Mouse (Mus musculus): Measurements from ENCODE around the gene Foxp1.

Gene Foxp1

DNA sequence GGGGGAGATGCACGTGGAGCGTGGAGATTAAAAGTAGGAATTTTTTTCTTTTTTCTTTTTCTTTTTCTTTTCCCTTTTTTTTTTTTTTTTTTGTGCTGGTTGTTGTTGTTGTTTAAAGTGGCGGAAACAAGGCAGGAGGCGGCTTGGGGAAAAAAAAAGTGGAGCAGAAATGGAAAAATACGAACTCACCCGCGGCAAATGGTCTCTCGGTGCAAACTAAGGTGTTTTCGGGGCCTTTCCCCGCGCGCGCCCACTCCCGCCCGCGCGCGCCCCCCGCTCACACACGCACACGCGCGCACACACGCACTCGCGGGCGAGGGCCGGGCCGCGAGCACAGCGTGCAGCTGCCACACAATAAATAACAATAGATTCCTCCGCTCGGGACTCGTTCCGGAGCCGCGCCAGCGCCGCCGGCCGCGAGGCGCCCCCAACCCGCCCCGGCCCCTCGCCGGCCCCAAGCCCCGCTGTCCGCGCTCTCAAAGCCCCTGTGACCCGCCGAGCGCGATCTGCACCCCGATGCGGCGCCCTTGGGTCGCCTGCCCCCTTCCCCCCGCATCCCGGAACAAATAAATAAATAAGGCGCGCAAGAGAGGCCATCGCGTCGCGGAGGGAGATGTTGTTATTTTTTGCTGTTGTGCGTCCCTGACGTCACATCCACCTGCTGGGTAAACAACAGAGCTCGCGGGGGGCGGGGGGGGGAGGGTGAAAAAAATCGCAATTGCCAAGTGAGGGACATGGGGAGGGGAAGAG is at the start of gene Foxp1:
TSS of gene Foxp1 (minus strand) at position 363 of the 750 bp plus-strand sequence.
- DNase-seq, result peak; percentile 83

DNA sequence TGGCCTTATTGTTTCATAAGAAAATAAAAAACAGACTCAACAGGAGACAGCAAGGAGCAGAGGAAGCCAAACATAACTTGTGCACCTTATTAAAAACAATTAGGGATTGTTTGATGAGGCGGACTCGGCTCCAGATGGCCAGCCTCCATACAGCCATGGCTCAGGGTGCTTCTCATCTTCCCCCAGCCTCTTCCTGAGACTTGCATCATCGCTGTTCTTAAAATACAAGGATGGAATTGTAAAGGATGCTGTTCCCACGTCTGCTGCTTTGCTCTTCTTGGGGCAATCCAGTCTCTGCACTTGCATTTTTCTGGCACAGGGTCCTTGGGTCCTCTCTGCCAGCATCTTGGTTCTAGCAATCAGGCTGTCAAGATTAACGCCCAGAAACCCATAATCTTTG is 49.5 kb upstream of the Foxp1 start:
- no peak for DNase-seq

DNA sequence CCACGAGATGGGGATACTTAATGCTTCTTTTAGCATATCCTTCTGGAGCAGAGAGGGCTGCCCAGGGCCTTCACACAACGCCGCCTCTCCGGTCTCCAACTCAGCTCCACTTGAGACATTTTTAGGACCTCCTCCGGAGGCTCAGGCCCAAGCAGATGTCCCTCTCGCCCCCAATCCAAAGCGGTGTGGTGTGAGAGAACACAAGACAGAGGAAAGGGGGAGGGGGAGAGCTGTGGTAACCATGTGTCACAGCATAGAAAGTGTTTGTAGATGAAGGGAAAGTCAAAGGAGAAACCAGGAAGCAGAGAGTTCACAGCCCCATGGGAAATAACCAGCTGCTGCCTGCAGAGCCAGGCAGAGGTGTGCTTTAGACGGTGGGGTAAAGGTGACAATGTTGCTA is 44.4 kb upstream of the Foxp1 start:
- no peak for DNase-seq

DNA sequence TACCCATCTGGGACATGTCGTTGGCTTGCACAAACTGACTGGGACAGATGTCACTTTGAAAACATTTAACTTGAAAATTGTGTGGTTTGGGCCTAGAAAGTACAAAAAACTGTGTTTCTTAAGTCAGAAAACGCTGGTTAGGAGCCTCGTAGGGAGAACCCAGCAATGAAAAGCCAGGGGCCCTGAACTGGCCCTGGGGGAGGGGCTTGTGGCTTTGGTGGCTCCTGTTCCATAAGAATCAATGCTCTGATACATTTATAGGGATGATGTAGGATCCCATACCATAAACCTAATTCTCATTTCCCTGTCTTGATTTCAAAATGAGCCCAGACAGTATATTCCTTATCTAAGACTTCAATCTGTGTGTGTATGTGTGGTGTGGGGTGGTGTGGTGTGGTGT is 42.2 kb upstream of the Foxp1 start:
- no peak for DNase-seq

DNA sequence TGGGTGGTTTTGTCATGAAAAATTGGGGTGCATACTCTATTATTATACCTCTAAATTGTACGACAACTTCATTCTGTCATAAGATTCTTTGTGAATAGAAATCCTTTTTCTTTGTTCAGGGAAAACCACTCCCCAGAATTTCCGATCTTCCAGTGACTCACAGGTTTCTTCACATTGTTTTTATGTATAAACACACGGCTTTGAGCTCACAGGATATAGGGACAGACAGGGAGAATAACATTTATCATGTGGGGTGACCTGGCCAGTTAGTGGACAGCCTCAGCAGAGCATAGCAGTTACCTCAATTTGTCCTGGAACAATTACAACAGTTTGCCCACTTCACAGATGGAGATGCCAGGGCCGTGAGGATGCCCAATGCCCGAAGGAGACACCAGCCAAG is 34.4 kb upstream of the Foxp1 start:
- DNase-seq, result no peak

DNA sequence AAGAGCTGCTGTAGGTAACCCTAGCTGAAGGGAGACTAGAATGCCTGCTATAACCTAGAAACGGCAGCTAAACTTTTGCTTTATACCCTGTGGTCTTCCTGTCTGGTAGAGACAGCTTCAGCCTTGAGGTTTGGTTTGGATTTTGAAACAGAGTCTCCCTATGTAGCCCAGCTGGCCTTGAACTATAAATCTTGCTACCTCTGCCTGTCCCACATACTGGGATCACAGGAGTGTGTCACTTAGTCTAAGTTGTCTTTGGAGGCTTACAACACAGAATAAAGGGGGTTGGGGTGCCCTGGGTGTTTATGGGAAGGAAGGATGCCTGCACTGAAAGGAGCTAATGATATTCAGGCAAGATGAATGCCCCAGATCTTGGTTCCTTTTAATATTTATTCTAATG is 30.3 kb upstream of the Foxp1 start:
- no peak for DNase-seq

DNA sequence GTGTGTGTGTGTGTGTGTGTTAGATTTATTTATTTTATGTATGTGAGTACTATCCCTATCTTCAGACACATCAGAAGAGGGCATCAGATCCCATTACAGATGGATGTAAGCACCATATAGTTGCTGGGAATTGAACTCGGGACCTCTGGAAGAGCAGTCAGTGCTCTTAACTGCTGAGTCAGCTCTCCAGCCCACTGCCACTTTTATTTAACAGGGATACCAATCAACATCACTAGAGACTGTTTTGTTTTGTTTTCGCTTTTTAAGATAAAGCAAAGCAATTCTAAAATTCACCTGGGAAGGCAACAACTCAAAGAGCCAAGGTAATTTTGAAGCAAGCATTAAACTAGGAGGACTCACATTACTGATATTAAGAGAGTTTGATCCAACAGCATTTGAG is 23.9 kb upstream of the Foxp1 start:
- DNase-seq, result no peak

DNA sequence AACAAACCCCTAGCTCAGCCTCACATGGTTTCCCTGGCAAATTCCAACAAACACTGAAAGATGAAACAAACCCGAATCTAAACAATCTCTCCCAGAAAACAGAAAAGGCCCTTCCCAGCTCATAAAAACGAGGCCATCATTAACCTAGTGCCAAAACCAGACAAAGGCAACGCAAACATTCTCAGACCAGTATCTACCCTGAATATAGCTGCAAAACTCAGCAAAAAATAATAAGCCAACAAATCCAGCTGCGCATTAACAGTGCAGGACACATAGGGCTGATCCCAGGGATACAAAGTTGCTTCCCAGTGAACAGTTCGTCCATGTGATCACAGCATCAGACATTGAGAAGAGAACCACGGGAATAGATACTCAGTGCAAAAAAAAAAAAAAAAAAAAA is 22.9 kb upstream of the Foxp1 start:
- no peak for DNase-seq

DNA sequence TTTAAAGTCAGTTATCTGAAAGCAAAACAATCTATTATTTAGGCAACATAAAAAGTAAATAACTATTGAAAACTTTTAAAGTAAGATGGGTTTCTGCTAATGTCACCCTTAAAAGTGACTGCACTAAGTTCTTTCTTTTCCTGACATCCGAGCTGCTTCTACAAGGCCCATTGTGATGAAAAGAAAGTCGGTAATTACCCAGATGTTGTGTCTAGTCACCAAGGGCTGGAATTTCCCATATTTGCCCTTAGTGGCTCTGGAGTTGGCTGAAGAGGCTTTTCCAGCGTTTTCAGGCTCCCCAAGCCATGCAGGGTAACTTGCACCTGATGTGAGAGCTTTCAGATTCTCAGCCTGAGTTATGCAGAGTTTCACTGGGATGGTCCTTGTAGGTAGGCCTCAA is 18.6 kb upstream of the Foxp1 start:
- DNase-seq, result no peak

DNA sequence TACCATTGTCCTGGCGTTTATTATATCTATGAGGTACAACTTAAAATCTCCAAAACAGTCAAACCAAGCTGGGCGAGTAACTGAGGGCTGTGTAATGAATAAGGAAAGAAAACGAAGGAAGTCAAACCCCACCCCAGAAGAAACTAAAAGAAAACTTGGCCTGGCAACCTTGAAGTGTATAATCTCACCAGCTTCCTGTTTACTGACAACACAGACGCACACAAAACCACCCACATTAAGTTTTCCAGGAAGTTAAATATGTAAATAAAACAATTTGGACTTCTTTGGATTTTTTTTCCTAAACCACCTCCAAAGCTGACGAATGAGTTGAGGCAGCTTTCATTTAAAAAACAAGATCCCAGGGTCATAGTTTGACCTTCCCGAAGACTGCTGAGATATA is 18.1 kb upstream of the Foxp1 start:
- no peak for DNase-seq

DNA sequence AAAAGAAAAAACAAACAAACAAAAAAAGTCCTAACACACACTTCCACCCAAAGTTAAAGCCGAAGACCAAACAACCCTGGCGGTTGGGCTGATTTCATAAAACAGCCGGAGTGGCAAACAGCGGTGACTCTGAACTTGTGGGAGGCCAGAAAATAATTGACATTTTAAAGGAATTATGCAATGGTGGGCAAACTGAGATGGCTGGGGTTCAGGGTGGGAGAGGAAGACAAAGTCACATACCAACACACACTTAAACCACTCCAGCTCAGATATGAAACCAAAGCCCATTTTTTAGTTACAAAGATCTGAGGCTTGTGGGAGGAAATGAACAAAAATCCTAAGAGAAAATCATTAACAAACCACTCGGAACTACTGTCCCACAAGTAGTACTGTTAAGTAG is 17.6 kb upstream of the Foxp1 start:
- DNase-seq, result no peak

DNA sequence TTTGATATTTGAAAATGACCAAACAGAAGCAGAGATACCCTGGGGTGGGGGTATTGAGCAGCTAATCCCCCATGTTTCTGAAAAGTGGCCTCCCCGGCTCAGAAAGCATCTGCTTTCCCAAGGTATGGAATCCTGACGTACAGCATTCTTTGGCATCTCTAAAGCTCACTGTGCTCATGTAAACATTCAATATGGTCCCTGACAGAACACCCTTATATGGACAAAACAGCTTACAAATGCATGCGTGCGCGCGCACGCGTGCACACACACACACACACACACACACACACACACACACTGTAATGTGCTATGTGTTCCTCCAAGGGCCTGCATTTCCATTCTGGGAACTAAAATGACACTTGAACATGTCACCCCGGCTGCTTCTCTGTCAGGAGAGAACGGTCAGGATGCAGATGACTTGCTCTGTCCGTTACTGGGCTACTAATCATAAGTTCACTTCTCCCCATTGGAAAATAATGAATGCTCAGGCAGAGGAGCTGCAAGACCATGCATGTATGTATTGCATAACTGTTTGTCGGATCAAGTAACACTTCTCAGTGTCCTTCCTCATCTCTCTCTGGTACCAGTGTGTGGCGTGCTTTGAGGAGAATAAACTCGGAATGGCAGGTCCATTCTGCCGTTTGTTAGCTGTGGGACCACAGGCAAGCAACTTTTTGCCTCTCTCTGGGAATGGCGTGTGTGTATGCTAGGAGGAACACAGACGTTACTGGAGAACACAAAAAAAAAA is 15.8 kb upstream of the Foxp1 start:
- DNase-seq, result no peak

DNA sequence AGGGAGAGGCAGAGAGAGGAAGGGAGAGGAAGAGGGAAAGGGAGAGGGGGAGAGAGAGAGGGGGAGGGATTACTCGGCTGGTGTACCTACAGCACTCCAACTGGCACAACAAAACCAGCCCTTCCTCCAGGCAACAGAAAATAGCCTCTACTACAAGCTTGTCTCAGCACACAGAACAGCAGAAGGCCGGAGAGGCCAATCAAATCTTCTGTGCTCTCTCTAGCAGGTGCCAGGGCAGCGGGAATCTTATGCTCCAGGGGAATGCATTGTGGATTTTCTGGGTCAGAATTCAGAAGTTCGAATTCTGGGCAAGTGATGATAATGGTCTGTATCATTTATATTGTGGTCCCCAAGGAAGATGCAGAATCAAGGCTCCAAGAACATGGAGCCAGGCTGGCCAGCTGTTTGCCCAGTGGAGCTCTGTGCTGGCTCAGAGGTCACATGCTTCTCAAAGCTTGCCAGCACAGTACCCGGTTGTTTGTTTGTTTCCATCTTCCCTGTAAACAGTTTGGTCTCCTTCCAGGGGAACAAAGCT is 11.8 kb upstream of the Foxp1 start:
- DNase-seq, result peak; percentile 56

DNA sequence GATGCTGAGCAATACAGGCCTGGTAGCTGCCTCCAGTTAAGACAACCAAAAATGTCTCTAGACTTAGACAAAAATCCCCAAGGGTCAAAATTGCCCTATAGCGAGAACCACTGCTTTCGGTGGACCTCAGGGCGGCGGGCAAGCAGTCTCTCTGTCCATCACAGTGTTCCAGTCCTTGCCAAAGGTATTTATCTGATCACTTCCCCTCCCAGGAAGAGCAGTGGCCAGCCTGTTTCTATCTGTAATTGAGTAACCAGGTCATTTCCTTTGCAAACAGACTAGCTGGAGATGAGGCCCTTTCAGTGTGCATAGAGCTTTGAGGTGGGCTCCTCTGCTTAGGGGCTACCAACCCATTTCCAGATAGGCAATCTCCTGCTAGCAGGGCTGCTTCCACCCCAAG is 9.9 kb upstream of the Foxp1 start:
- DNase-seq, result no peak

DNA sequence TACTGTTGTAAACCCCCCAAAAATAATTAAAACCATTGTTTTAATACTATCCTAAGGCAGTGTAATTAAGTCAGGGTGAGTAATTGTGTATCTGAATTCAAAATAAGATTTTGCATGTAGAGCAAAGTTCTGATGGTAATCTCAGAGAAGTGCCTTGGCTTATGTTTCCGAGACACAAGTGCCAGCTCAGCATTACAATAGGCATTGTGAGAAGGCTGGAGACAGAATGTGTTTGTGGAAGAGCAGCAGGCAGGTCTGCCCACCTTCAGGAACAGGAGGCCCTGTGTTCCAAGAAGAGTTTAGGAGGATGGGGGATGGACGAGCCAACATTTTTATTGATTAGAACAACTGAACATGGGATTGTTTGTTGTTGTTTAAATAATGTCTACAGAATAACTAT is 6.5 kb upstream of the Foxp1 start:
- no peak for DNase-seq

DNA sequence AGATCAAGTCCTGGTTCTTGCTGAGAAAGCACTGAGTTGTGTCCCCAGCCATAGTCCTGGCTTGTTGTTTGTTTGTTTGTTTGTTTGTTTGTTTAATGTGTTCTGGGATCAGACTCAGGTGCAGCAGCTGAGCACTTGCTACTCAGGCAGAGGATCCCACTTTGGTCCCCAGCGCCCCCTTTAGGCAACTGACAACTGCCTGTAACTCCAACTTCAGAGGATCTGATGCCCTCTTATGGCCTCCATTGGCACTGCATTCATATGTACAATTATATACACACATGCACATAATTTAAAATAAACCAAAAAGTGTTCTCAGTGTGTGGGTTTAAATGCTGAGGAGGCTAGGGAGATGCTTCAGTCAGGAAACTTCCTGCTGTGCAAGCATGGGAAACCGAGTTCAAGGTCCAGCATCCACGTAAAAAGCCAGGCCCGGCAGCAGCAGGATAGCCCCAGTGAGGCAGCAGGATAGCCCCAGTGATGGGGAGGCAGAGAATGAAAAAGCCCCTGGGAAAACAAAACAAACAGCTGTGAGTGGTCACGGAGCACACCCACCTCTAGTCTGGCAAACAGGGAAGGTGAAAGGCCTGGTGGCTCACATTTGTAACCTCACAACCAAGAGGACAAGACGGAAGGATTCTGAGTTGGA is 5.1 kb upstream of the Foxp1 start:
- no peak for DNase-seq

DNA sequence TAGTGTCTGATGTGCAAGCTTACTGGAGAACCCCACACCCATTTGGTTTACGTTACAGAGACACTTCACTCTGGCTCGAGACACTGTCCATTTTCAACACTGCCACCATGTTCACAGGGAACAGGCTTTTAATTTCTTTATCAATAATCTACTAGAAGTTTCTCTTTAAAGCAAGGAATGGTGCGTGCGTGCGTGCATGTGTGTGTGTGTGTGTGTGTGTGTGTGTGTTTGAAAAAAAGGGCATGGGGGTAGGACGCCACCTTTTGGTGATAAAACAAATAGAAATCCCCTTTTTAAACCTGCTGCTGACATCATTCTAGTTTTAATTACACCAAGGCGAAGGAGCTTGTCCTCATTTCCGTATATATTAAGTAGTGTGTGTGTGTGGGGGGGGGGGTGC is 2.8 kb upstream of the Foxp1 start:
- no peak for DNase-seq

DNA sequence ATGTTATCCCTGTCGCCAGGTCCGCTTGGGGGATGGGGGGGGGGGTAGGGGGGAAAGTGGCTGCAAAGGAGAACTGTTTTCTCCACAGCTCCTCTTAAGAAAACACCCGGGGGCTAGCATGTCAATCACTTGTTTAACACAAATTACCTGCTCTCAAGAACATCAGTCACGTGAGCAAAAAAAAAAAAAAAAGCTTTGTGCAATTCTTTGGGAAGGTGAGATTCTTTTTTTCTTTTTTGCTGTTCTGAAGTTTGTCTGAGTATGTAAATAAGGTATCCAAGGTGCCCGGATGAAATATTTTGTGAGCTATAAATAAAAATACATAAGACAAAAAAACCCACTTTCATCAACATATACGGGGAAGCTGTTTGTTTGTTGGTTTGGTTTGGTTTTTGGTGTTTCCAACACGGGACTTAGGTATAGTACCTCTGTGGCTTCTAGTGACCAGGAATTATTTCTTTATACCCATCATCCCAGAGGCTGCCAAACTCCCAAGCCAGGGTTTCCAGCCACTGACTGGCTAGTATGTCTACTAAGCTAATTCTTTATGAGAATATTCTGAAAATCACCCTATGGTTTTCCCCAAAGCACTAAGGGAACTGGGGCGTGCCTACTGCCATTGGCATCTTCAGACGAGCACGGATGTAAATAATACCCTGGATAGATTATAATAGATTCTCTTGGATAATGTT is 1.3 kb upstream of the Foxp1 start:
- DNase-seq, result no peak

DNA sequence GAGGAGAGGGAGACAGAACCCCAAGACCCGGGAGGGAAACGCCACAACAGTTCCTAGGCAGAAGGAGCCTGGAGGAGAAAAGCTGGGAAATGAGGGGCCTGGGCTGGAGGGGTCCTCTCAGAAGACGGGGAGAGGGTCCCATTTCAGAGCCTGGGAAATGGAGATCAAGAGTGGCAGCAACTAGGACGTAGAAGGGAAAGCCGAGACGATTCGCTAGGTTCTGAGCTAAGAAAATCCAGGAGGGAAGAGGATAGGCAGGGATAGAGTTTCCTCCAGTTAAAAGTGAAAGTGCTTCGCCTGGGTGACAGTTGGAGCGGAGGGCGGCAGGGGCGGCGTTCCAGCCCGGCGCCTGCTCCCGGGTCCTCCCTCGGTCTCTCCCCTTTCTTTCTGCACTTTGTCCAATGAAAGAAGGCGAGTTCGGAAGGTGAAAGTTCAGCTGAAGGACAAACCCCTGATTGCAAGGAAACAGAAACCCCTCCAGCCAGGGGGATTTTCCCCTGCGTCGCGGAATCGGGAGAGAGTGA is 650 bp upstream of the Foxp1 start:
- DNase-seq, result peak; percentile 73

DNA sequence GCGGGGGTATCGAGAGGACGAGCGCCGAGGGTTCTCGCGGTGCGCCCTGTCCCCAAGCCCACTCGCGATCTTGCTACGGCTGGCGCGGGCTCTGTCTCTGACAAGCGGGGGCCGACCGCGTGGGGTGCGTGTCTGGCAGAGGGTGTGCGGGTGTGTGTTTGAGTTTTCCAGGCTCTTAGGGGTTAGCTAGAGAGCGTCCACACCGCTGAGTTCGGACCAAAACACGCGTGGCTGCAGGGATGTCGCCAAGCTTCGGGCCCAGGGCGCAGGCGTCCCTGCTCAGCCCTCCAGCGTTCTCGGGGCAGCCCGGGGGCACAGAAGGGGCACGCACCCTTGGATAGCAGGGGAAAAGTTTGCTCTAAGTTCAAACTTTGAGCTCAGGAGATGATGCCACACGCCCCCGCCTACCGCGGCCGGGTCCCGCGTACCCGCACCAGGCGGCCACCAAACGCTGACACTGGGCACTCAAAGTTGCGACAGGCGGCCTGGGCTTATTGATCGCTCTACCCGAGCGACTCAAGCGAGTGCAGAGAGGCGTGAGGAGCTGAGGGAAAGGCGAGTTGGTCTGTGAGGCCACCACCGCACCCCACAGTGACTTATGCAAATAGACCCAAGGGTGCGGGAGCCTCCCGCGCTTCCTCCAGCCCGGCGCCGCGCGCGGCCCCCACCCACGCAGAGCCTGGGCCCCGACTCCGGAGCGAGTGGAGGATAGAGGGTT is 721 bp downstream of the Foxp1 start:
- peak; percentile 55 for DNase-seq

DNA sequence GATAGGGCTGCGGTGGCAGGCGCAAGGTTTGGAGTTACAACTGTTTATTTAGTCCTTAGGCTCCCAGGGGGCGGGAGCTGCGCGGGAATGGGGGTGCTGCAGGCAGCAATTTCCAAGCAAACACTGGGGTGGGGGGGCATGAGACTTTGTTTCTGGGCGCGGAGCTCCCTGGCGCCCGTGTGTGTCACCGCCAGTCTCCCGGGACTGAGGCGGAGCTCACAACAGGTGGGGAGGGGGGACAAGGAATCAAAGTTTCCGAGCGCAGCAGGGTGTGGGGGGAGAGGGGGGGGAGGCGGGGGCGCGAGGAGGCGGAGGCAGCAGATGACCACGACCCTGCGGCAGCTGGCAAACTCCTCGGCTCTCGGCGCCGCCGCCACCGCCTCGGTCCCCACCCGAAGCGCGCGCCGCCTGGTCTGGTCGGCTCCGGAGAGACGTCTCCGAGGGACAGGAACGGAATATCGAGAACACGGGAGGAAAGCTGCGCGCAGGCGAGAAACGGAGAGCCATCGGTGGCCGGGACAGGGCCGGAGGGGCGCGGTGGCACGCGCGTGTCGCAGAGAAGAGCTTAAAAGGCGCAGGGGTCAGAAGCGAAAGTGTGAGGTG is 1.4 kb downstream of the Foxp1 start:
- peak; percentile 38 for DNase-seq

DNA sequence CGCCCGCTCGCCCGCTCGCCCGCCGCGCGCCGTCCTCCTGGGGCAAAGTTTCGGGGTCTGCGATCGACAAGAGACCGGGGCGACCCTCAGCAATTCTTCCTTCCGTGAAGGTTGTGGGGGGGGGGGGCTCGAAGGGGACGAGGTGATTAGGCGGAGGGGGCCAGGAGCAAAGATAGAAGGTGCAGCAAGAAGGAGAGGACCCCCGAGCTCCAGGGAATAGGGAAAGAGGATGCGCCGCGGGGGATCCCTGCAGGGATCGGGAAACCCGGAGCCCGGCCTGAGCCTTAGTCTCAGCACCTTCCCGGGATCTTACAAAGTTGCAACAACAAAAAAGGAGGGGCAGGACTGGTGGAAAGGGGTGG is 1.9 kb downstream of the Foxp1 start:
- DNase-seq, result no peak
